Comparison of ENCODE assay signal across 16 mouse cellular contexts in genomic region chr10:99627355-99627754, GRCm38 (mm10).
"Had no signal": no experiment of that assay in that cellular context is flagged by ENCODE, and none has a peak within 500 bp of the region (broad histone marks: within the 10 kb centered on the region; RNA-seq: fewer than 3 reads in every experiment).

No protein-coding gene starts in this region.

- H3K4me1 ChIP-seq: limb, embryonic 12.5 days; liver, embryonic 13.5 days; midbrain, embryonic 15.5 days; neural tube, embryonic 12.5 days had no signal

- H3K36me3 ChIP-seq: limb, embryonic 12.5 days; liver, embryonic 13.5 days; midbrain, embryonic 15.5 days; neural tube, embryonic 12.5 days had no signal

- H3K9me3 ChIP-seq: limb, embryonic 12.5 days; liver, embryonic 13.5 days; midbrain, embryonic 15.5 days; neural tube, embryonic 12.5 days had no signal

- DNase-seq: kidney, adult 8-10 months; kidney, postnatal 10 days; kidney, postnatal 4 days; liver; liver, embryonic 13.5 days; liver, postnatal 0 days; right cerebral cortex, postnatal 4 days; spleen, adult 18-20 months; thymus, adult 18-20 months; thymus, postnatal 14 days had no signal

- H3K27ac ChIP-seq: layer of hippocampus, adult 2 months; limb, embryonic 12.5 days; liver, embryonic 13.5 days; midbrain, embryonic 15.5 days; neural tube, embryonic 12.5 days had no signal

- H3K27me3 ChIP-seq: limb, embryonic 12.5 days; liver, embryonic 13.5 days; midbrain, embryonic 15.5 days; neural tube, embryonic 12.5 days had no signal

- ATAC-seq: inflammation-experienced regulatory T-cells, adult 6 months; intestine, postnatal 0 days; liver, postnatal 0 days; midbrain, embryonic 15.5 days had no signal

- H3K4me2 ChIP-seq: limb, embryonic 12.5 days; liver, embryonic 13.5 days; midbrain, embryonic 15.5 days; neural tube, embryonic 12.5 days had no signal

- H3K4me3 ChIP-seq: layer of hippocampus, adult 2 months; limb, embryonic 12.5 days; liver, embryonic 13.5 days; midbrain, embryonic 15.5 days; neural tube, embryonic 12.5 days had no signal

- H3K9ac ChIP-seq: limb, embryonic 12.5 days; liver, embryonic 13.5 days; liver, postnatal 0 days; midbrain, embryonic 15.5 days; neural tube, embryonic 12.5 days had no signal
